Mouse (Mus musculus) stomach, embryonic 16.5 days (tissue): Measurements from ENCODE around the gene Hpse2. TPM values are rescaled to one million over a fixed set of nuclear protein-coding genes. Genes with fewer than 3 reads are reported as not detected.

Experiments used
- ATAC-seq: fragments of 200-750 bp; cut with Nextera tagmentation; 2 replicates; pipeline ENCODE4 v1.8.0; 2017; ENCODE audit warnings: moderate number of reproducible peaks, moderate TSS enrichment; ENCODE audit not compliant: insufficient read depth, low FRiP score
- H3K27ac ChIP-seq: fragments of 300-500 bp; sonication (generic); 2 replicates; pipeline ENCODE4 v1.5.1; 2014; ENCODE audit warnings: low read length
- H3K27me3 ChIP-seq: fragments of 300-500 bp; sonication (generic); 2 replicates; pipeline ENCODE4 v1.6.1; 2014; ENCODE audit warnings: low read length, control low read depth, mixed read lengths; ENCODE audit not compliant: control insufficient read depth, insufficient read depth
- H3K36me3 ChIP-seq: fragments of 300-500 bp; sonication (generic); 2 replicates; pipeline ENCODE4 v1.6.1; 2014; ENCODE audit warnings: low read length; ENCODE audit not compliant: control insufficient read depth, insufficient read depth
- H3K4me1 ChIP-seq: fragments of 300-500 bp; sonication (generic); 2 replicates; pipeline ENCODE4 v1.6.1; 2014; ENCODE audit warnings: low read length, control low read depth, mixed read lengths; ENCODE audit not compliant: control insufficient read depth, insufficient read depth
- H3K4me2 ChIP-seq: fragments of 300-500 bp; sonication (generic); 2 replicates; pipeline ENCODE4 v1.6.1; 2014; ENCODE audit warnings: low read depth, low read length, mixed read lengths
- H3K4me3 ChIP-seq: fragments of 300-500 bp; sonication (generic); replicated peaks from 2 replicates; pipeline ENCODE4 v1.5.1; 2014; ENCODE audit warnings: mild to moderate bottlenecking, low read length
- H3K9ac ChIP-seq: fragments of 300-500 bp; sonication (generic); 2 replicates; pipeline ENCODE4 v1.6.1; 2014; ENCODE audit warnings: low read length
- H3K9me3 ChIP-seq: fragments of 300-500 bp; sonication (generic); replicated peaks from 2 replicates; pipeline ENCODE4 v1.6.1; 2016; ENCODE audit warnings: low read length, control low read depth; ENCODE audit not compliant: control insufficient read depth
- WGBS: fragments of 180-500 bp; shearing (Covaris S2); extraction: QIAGEN DNeasy Blood & Tissue Kit; methylation state at CpG from one replicate; pipeline ENCODE4 v1.1.7; 2014; 5-methylcytosine and 5-hydroxymethylcytosine counted together
- polyA plus RNA-seq: library from polyadenylated mRNA; unstranded; fragments of >200 nt; fragmentation: Nextera tagmentation; extraction: Ambion mirVana; gene quantifications from 2 replicates; pipeline ENCODE4 v1.2.1, GENCODE M21; 2015

The Hpse2 gene
- polyA plus RNA-seq, 1 experiment from 2014 or later = 6.6 TPM

GRCm38 (mm10) chr19:43022611-43023173 lies 365.5 kb downstream of the Hpse2 start:
- Histone ChIP-seq H3K4me3 (no peak overlapping the region), H3K9ac (no peak overlapping the region), H3K36me3 (no peaks in the 10 kb centered on the region), H3K27ac (no peak overlapping the region), H3K4me1 (0 out of 2 replicates have a peak, but pooled peaks cover 3% of the 10 kb centered on the region), H3K27me3 (no peaks in the 10 kb centered on the region), H3K4me2 (no peak overlapping the region), H3K9me3 (no peaks in the 10 kb centered on the region)
- 85% methylated on average over 3 of the region's 3 CpGs for WGBS
- ATAC-seq = no peak

GRCm38 (mm10) chr19:43018792-43019191 lies 369.4 kb downstream of the Hpse2 start:
- no peaks in the 10 kb centered on the region for H3K36me3 ChIP-seq
- H3K9me3 ChIP-seq = no peaks in the 10 kb centered on the region
- H3K4me3 ChIP-seq = no peak overlapping the region
- H3K4me2 ChIP-seq = no peak overlapping the region
- no peak overlapping the region for H3K9ac ChIP-seq
- H3K27ac ChIP-seq = no peak overlapping the region
- no peaks in the 10 kb centered on the region for H3K4me1 ChIP-seq
- no peak for ATAC-seq
- H3K27me3 ChIP-seq = no peaks in the 10 kb centered on the region
- WGBS = 87% methylated on average over 5 of the region's 5 CpGs

GRCm38 (mm10) chr19:42996406-42996805 lies 391.7 kb downstream of the Hpse2 start:
- 87% methylated on average over 4 of the region's 4 CpGs for WGBS
- no peak overlapping the region for H3K9ac ChIP-seq
- H3K4me1 ChIP-seq = no peaks in the 10 kb centered on the region
- no peak for ATAC-seq
- H3K4me3 ChIP-seq = no peak overlapping the region
- no peak overlapping the region for H3K4me2 ChIP-seq
- H3K27me3 ChIP-seq = no peaks in the 10 kb centered on the region
- no peaks in the 10 kb centered on the region for H3K36me3 ChIP-seq
- no peak overlapping the region for H3K27ac ChIP-seq
- no peaks in the 10 kb centered on the region for H3K9me3 ChIP-seq

- Histone ChIP-seq H3K27ac (no peak overlapping the region), H3K4me3 (no peak overlapping the region), H3K36me3 (no peaks in the 10 kb centered on the region), H3K9ac (no peak overlapping the region), H3K27me3 (no peaks in the 10 kb centered on the region), H3K4me1 (peaks cover 4% of the 10 kb centered on the region; the same call in 1 of the 2 replicates), H3K9me3 (no peaks in the 10 kb centered on the region), H3K4me2 (no peak overlapping the region)
- WGBS = 72% methylated on average over 5 of the region's 5 CpGs
- no peak for ATAC-seq
Measured at GRCm38 (mm10) chr19:42988833-42989232, 399.3 kb downstream of the Hpse2 start.

GRCm38 (mm10) chr19:42986315-42986701 lies 401.8 kb downstream of the Hpse2 start:
- no peak for ATAC-seq

GRCm38 (mm10) chr19:42985372-42986314 lies 402.5 kb downstream of the Hpse2 start:
- H3K4me2 ChIP-seq = no peak overlapping the region
- H3K36me3 ChIP-seq = no peaks in the 10 kb centered on the region
- peak overlapping the region; percentile 49; the same call in 1 of the 2 replicates for H3K27ac ChIP-seq
- WGBS = 30% methylated on average over 4 of the region's 4 CpGs
- no peak overlapping the region for H3K4me3 ChIP-seq
- H3K27me3 ChIP-seq = no peaks in the 10 kb centered on the region
- no peaks in the 10 kb centered on the region for H3K9me3 ChIP-seq
- ATAC-seq = no peak
- H3K4me1 ChIP-seq = peaks cover 4% of the 10 kb centered on the region; the same call in 1 of the 2 replicates
- H3K9ac ChIP-seq = no peak overlapping the region

More at GRCm38 (mm10) chr19:42986315-42986701, 401.8 kb downstream of the Hpse2 start:
- no peaks in the 10 kb centered on the region for H3K36me3 ChIP-seq
- no peak overlapping the region for H3K4me3 ChIP-seq
- peak overlapping the region; percentile 50 for H3K27ac ChIP-seq
- H3K9me3 ChIP-seq = no peaks in the 10 kb centered on the region
- H3K9ac ChIP-seq = no peak overlapping the region
- H3K4me1 ChIP-seq = peaks cover 4% of the 10 kb centered on the region; the same call in 1 of the 2 replicates
- H3K27me3 ChIP-seq = no peaks in the 10 kb centered on the region
- no peak overlapping the region for H3K4me2 ChIP-seq
- 42% methylated on average over 1 of the region's 1 CpGs for WGBS

GRCm38 (mm10) chr19:42980537-42980936 lies 407.6 kb downstream of the Hpse2 start:
- Histone ChIP-seq H3K4me3 (no peak overlapping the region), H3K36me3 (no peaks in the 10 kb centered on the region), H3K27ac (no peak overlapping the region), H3K27me3 (no peaks in the 10 kb centered on the region), H3K4me2 (no peak overlapping the region), H3K9me3 (no peaks in the 10 kb centered on the region), H3K9ac (no peak overlapping the region), H3K4me1 (peaks cover 11% of the 10 kb centered on the region; the same call in 1 of the 2 replicates)
- WGBS = 62% methylated on average over 3 of the region's 3 CpGs
- ATAC-seq = no peak

GRCm38 (mm10) chr19:42977938-42978337 lies 410.2 kb downstream of the Hpse2 start:
- Histone ChIP-seq H3K4me1 (peaks cover 8% of the 10 kb centered on the region; the same call in 1 of the 2 replicates), H3K4me3 (no peak overlapping the region), H3K9me3 (no peaks in the 10 kb centered on the region), H3K4me2 (no peak overlapping the region), H3K36me3 (no peaks in the 10 kb centered on the region), H3K27me3 (no peaks in the 10 kb centered on the region), H3K9ac (no peak overlapping the region), H3K27ac (no peak overlapping the region)
- 64% methylated on average over 2 of the region's 2 CpGs for WGBS
- ATAC-seq = no peak

- Histone ChIP-seq H3K4me1 (peaks cover 8% of the 10 kb centered on the region; the same call in 1 of the 2 replicates), H3K27ac (no peak overlapping the region), H3K36me3 (no peaks in the 10 kb centered on the region), H3K4me3 (no peak overlapping the region), H3K9me3 (no peaks in the 10 kb centered on the region), H3K27me3 (no peaks in the 10 kb centered on the region), H3K4me2 (no peak overlapping the region), H3K9ac (no peak overlapping the region)
- ATAC-seq = no peak
- WGBS = 62% methylated on average over 5 of the region's 5 CpGs
Measured at GRCm38 (mm10) chr19:42973740-42974139, 414.4 kb downstream of the Hpse2 start.
